Mouse (Mus musculus) E14TG2a.4 (cell line): Measurements from ENCODE around the gene Pfpl.

Experiments
- H3K27me3 ChIP-seq: 2 replicates; pipeline ENCODE4 v1.6.1; 2014; ENCODE audit warnings: low read length, control low read depth; ENCODE audit not compliant: insufficient read depth
- H3K36me3 ChIP-seq: 2 replicates; pipeline ENCODE4 v1.6.1; 2014; ENCODE audit warnings: low read length, control low read depth; ENCODE audit not compliant: insufficient read depth
- H3K4me1 ChIP-seq: replicated peaks from 2 replicates; pipeline ENCODE4 v1.6.1; 2014; ENCODE audit warnings: low read depth, low read length, control low read depth
- H3K4me3 ChIP-seq: replicated peaks from 2 replicates; pipeline ENCODE4 v1.5.1; 2014; ENCODE audit warnings: mild to moderate bottlenecking, low read length
- H3K9me3 ChIP-seq: 2 replicates; pipeline ENCODE4 v1.6.1; 2014; ENCODE audit warnings: low read length, control low read depth
- CTCF ChIP-seq: conservative IDR thresholded peaks from 2 replicates; pipeline ENCODE4 v1.5.1; 2014; ENCODE audit warnings: low read length
- NANOG ChIP-seq: IDR thresholded peaks from 2 replicates; pipeline ENCODE4 v1.6.1; 2014; ENCODE audit warnings: borderline replicate concordance, low read length, mixed read lengths
- POU5F1 ChIP-seq: IDR thresholded peaks from 2 replicates; pipeline ENCODE4 v1.6.1; 2014; ENCODE audit warnings: low read length, borderline replicate concordance

Pfpl gene

GRCm38 (mm10) chr19:12471866-12472265 is 44.2 kb downstream of the Pfpl start:
- H3K9me3 ChIP-seq, result peaks cover 5% of the 10 kb centered on the region
- no peaks in the 10 kb centered on the region for H3K36me3 ChIP-seq
- TF ChIP-seq NANOG (no peak), CTCF (no peak), POU5F1 (no peak)
- H3K4me3 ChIP-seq, result no peak overlapping the region
- H3K4me1 ChIP-seq, result peaks cover 10% of the 10 kb centered on the region; the same call in 1 of the 2 replicates
- H3K27me3 ChIP-seq, result no peaks in the 10 kb centered on the region

- no peaks in the 10 kb centered on the region for H3K27me3 ChIP-seq
- H3K36me3 ChIP-seq, result no peaks in the 10 kb centered on the region
- peaks cover 10% of the 10 kb centered on the region; the same call in 1 of the 2 replicates for H3K4me1 ChIP-seq
- no peak overlapping the region for H3K4me3 ChIP-seq
- H3K9me3 ChIP-seq, result no peaks in the 10 kb centered on the region
- no peak for TF ChIP-seq POU5F1
- TF ChIP-seq CTCF, result no peak
- TF ChIP-seq NANOG, result no peak
These were observed 44.8 kb downstream of the Pfpl start for GRCm38 (mm10) chr19:12472381-12472976.

GRCm38 (mm10) chr19:12473201-12473641 is 45.5 kb downstream of the Pfpl start:
- no peaks in the 10 kb centered on the region for H3K9me3 ChIP-seq
- H3K4me1 ChIP-seq, result peaks cover 10% of the 10 kb centered on the region; the same call in 1 of the 2 replicates
- H3K36me3 ChIP-seq, result no peaks in the 10 kb centered on the region
- TF ChIP-seq NANOG (no peak), CTCF (no peak), POU5F1 (no peak)
- H3K4me3 ChIP-seq, result no peak overlapping the region
- H3K27me3 ChIP-seq, result no peaks in the 10 kb centered on the region

- TF ChIP-seq CTCF, result no peak
- TF ChIP-seq POU5F1, result no peak
- no peak for TF ChIP-seq NANOG
- H3K4me3 ChIP-seq, result no peak overlapping the region
- peaks cover 10% of the 10 kb centered on the region; the same call in 1 of the 2 replicates for H3K4me1 ChIP-seq
- H3K36me3 ChIP-seq, result no peaks in the 10 kb centered on the region
- H3K9me3 ChIP-seq, result no peaks in the 10 kb centered on the region
- no peaks in the 10 kb centered on the region for H3K27me3 ChIP-seq
These were observed 46.2 kb downstream of the Pfpl start for GRCm38 (mm10) chr19:12473951-12474350.

GRCm38 (mm10) chr19:12475380-12476250 is 47.9 kb downstream of the Pfpl start:
- no peak for TF ChIP-seq NANOG
- TF ChIP-seq CTCF, result no peak
- no peak for TF ChIP-seq POU5F1
- Histone ChIP-seq H3K36me3 (no peaks in the 10 kb centered on the region), H3K4me1 (peaks cover 10% of the 10 kb centered on the region; the same call in 1 of the 2 replicates), H3K9me3 (no peaks in the 10 kb centered on the region), H3K4me3 (no peak overlapping the region), H3K27me3 (no peaks in the 10 kb centered on the region)

- no peaks in the 10 kb centered on the region for H3K9me3 ChIP-seq
- H3K4me1 ChIP-seq, result 0 out of 2 replicates have a peak, but pooled peaks cover 4% of the 10 kb centered on the region
- H3K36me3 ChIP-seq, result no peaks in the 10 kb centered on the region
- TF ChIP-seq CTCF (no peak), POU5F1 (no peak), NANOG (no peak)
- H3K4me3 ChIP-seq, result no peak overlapping the region
- H3K27me3 ChIP-seq, result no peaks in the 10 kb centered on the region
These were observed 49.1 kb downstream of the Pfpl start for GRCm38 (mm10) chr19:12476721-12477270.

- H3K9me3 ChIP-seq, result no peaks in the 10 kb centered on the region
- TF ChIP-seq CTCF (no peak), NANOG (no peak), POU5F1 (no peak)
- peaks cover under 1% of the 10 kb centered on the region; the same call in 1 of the 2 replicates for H3K27me3 ChIP-seq
- 0 out of 2 replicates have a peak, but pooled peaks cover 4% of the 10 kb centered on the region for H3K4me1 ChIP-seq
- H3K36me3 ChIP-seq, result no peaks in the 10 kb centered on the region
- H3K4me3 ChIP-seq, result no peak overlapping the region
These were observed 50.7 kb downstream of the Pfpl start for GRCm38 (mm10) chr19:12478369-12478768.
